Mouse (Mus musculus) C2C12 (cell line): Measurements from ENCODE around the gene Igsf21. TPM values are rescaled to one million over a fixed set of nuclear protein-coding genes. Genes with fewer than 3 reads are reported as not detected.

Source experiments
- H3K27me3 ChIP-seq: one replicate; pipeline ENCODE4 v1.6.1; 2011; ENCODE audit not compliant: control insufficient read depth, insufficient read depth, insufficient read length
- H3K36me3 ChIP-seq: one replicate; pipeline ENCODE4 v1.6.1; 2011; ENCODE audit not compliant: control insufficient read depth, insufficient read depth
- H3K4me3 ChIP-seq: one replicate; pipeline ENCODE4 v1.5.1; 2011; ENCODE audit warnings: mild to moderate bottlenecking, control low read depth; ENCODE audit not compliant: poor library complexity, insufficient read depth, severe bottlenecking
- H3K79me2 ChIP-seq: one replicate; pipeline ENCODE4 v1.6.1; 2011; ENCODE audit not compliant: control insufficient read depth, insufficient read depth
- H3K79me3 ChIP-seq: one replicate; pipeline ENCODE4 v1.6.1; 2011; ENCODE audit warnings: low read depth, control low read depth
- H3ac ChIP-seq: one replicate; pipeline ENCODE3; 2011; ENCODE audit warnings: low read depth; ENCODE audit not compliant: control insufficient read depth, insufficient read length
- CEBPB ChIP-seq: IDR thresholded peaks from one replicate; pipeline ENCODE4 v1.6.1; 2011; ENCODE audit warnings: low read depth, mild to moderate bottlenecking, control low read depth, moderate library complexity
- CTCF ChIP-seq: IDR thresholded peaks from one replicate; pipeline ENCODE4 v1.5.1; 2011; ENCODE audit not compliant: control insufficient read depth, insufficient read depth, insufficient read length
- FOSL1 ChIP-seq: IDR thresholded peaks from one replicate; pipeline ENCODE4 v1.8.0; 2011; ENCODE audit warnings: mild to moderate bottlenecking, low read length; ENCODE audit not compliant: poor library complexity, insufficient read depth, severe bottlenecking
- MAX ChIP-seq: IDR thresholded peaks from one replicate; pipeline ENCODE4 v1.6.1; 2011; ENCODE audit warnings: mild to moderate bottlenecking, control low read depth
- MYOD1 ChIP-seq: IDR thresholded peaks from one replicate; pipeline ENCODE4 v1.6.1; 2011; ENCODE audit warnings: low read depth; ENCODE audit not compliant: control insufficient read depth, insufficient read length
- MYOG ChIP-seq: IDR thresholded peaks from one replicate; pipeline ENCODE4 v1.6.1; 2011; ENCODE audit not compliant: control insufficient read depth, insufficient read length; ENCODE audit errors: extremely low read depth
- USF1 ChIP-seq: IDR thresholded peaks from one replicate; pipeline ENCODE4 v1.6.1; 2011; ENCODE audit warnings: low read depth, mild to moderate bottlenecking, control low read depth, moderate library complexity
- polyA plus RNA-seq: library from polyadenylated mRNA; unstranded; fragments of >200 nt; fragmentation: generic; extraction: Trizol; gene quantifications from one replicate; pipeline ENCODE4 v1.2.1, GENCODE M21; 2012; ENCODE audit warnings: missing spikeins

The Igsf21 gene
- polyA plus RNA-seq, 1 experiment: not detected

DNA sequence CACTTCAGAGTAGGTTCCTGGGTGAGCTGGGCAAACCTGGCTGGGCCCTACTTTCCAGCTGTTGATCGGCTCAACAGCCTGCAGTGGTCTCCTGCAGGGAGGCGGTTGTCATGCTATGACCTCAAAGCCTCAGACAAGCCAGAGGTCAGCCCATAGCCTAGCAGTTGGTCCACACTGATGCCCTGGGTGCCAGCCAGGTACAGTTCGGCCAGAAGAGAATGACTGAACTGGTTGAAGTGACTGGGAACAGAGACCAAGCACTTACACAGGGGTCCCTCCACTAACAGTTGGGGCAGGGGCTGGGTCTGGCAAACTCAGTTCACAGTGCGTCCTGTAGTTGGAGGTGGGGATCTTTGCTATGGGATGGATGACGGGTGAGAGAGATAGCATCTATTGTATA, 162.5 kb downstream of the Igsf21 start:
- Histone ChIP-seq H3ac (no peak overlapping the region), H3K36me3 (no peaks in the 10 kb centered on the region), H3K79me2 (no peaks in the 10 kb centered on the region), H3K27me3 (peaks cover 3% of the 10 kb centered on the region), H3K4me3 (no peak overlapping the region), H3K79me3 (no peaks in the 10 kb centered on the region)
- TF ChIP-seq CEBPB: no peak
- TF ChIP-seq MYOG: no peak
- no peak for TF ChIP-seq USF1
- no peak for TF ChIP-seq CTCF
- no peak for TF ChIP-seq FOSL1
- no peak for TF ChIP-seq MAX
- TF ChIP-seq MYOD1: no peak

- H3ac ChIP-seq: no peak overlapping the region
- H3K79me3 ChIP-seq: no peaks in the 10 kb centered on the region
- no peaks in the 10 kb centered on the region for H3K36me3 ChIP-seq
- peaks cover 3% of the 10 kb centered on the region for H3K27me3 ChIP-seq
- H3K4me3 ChIP-seq: no peak overlapping the region
- TF ChIP-seq FOSL1 (no peak), CTCF (no peak), MYOD1 (no peak), USF1 (no peak), MYOG (no peak), MAX (no peak), CEBPB (no peak)
- no peaks in the 10 kb centered on the region for H3K79me2 ChIP-seq
Measured at GRCm38 (mm10) chr4:140078416-140078815, 168.2 kb downstream of the Igsf21 start.

DNA sequence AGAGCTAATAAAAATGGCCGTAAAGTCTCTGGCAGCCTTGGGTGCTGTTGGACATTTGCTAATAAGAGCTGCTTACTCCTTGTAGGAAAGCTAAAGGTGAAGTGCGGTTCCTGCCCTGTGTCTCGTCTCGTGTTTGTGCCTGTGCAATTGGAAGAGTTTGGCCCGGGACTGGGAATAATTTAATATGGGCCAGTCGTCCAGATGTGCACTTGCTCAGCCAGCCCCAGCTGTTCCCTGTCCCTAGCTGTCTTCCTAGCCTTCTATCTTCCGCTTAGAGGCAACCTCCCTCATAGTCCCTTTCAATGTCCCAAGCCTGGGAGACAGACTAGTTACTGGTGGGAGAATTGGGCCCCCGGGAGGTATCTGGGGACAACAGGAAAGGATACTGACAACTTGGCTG, 169.0 kb downstream of the Igsf21 start:
- Histone ChIP-seq H3K79me3 (no peaks in the 10 kb centered on the region), H3K4me3 (no peak overlapping the region), H3K27me3 (peaks cover 3% of the 10 kb centered on the region), H3K79me2 (no peaks in the 10 kb centered on the region), H3ac (no peak overlapping the region), H3K36me3 (no peaks in the 10 kb centered on the region)
- TF ChIP-seq USF1 (no peak), FOSL1 (no peak), MAX (no peak), MYOG (no peak), CTCF (no peak), MYOD1 (no peak), CEBPB (no peak)

DNA sequence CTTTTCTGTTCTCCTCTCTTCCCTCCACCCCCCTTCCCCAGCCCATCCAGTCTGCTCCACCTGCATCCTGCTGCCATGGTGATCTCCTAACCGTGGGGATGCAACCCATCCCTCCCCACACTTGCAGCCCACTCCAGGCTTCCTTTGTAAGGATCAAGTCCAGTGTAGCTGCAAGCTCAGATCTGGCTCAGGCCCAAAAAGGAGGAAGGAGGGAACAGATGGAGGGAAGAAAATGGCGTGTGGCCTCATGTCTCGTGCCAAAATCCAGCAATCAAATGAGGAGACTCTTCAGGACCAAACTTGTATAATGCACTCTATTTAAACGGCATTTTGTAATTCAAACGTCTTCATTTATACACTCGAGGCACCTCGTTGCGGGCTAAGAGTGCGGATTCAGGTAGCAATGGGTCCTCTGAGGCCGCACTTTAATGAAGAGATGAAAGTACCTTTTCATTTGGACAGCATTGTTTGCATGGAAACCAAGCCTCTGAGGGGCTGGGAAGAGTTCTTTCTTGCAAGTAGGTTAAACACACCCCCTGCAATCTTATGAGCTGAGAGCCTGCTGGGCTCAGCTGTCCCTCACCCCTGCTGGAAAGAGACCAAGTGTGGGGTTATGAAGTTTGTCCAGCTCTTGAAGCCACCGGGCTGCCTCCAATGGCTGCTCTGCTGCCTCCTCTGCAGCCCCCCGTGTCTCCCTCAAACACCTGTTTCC, 169.6 kb downstream of the Igsf21 start:
- H3K36me3 ChIP-seq: no peaks in the 10 kb centered on the region
- TF ChIP-seq CTCF: no peak
- TF ChIP-seq MYOG: no peak
- no peak for TF ChIP-seq CEBPB
- no peaks in the 10 kb centered on the region for H3K79me2 ChIP-seq
- no peak overlapping the region for H3K4me3 ChIP-seq
- no peak overlapping the region for H3ac ChIP-seq
- H3K79me3 ChIP-seq: no peaks in the 10 kb centered on the region
- peaks cover 3% of the 10 kb centered on the region for H3K27me3 ChIP-seq

DNA sequence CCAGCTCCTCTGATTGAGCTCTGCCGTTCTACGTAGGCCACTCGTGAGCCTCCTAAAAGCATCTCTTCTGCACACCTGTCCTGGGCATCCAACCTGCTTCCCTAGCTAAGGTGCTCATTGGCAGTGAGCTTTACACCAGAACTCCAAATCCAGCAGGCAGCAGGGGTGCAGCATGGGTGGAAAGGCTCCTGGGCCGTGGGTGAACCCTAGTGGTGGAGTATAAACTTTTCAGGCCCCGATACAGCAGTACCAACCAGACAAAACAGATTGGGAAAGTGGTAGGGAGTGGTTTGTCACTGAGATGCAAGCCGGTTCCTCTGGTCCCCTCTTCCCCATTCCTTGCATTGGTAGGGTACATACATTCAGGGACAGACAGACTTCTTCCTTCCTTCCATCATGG, 170.2 kb downstream of the Igsf21 start:
- Histone ChIP-seq H3K79me3 (no peaks in the 10 kb centered on the region), H3K79me2 (no peaks in the 10 kb centered on the region), H3ac (no peak overlapping the region), H3K27me3 (no peaks in the 10 kb centered on the region), H3K36me3 (no peaks in the 10 kb centered on the region), H3K4me3 (no peak overlapping the region)
- no peak for TF ChIP-seq CEBPB
- no peak for TF ChIP-seq MYOD1
- TF ChIP-seq MAX: no peak
- no peak for TF ChIP-seq FOSL1
- TF ChIP-seq CTCF: no peak
- TF ChIP-seq USF1: no peak
- no peak for TF ChIP-seq MYOG

DNA sequence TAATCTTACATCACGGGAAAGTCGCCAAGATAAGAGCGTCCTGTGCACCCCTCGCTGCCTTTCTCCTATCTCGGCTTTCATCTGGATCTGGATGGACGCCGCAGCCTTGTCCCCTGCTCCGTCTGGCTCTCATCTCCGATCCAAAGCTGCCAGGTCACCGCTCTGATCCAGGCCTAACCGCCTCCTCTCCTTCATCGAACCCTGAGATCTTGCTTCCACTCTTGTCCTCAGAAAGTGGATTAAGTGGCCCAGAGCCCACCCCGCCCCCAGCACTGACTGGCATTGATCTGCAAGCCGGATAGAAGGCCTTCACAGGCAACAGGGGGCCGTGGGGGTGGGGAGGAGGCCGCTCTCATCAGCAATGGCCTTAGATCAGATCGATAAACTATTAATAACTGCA, 175.5 kb downstream of the Igsf21 start:
- Histone ChIP-seq H3K36me3 (no peaks in the 10 kb centered on the region), H3K79me3 (no peaks in the 10 kb centered on the region), H3K27me3 (no peaks in the 10 kb centered on the region), H3K4me3 (no peak overlapping the region), H3K79me2 (no peaks in the 10 kb centered on the region), H3ac (no peak overlapping the region)
- TF ChIP-seq FOSL1 (no peak), MYOG (no peak), USF1 (no peak), MYOD1 (no peak), CTCF (no peak), MAX (no peak), CEBPB (no peak)
